Mouse (Mus musculus) gastrocnemius, postnatal 4 days (tissue): Measurements from ENCODE around the gene Psme1. TPM values are rescaled to one million over a fixed set of nuclear protein-coding genes. Genes with fewer than 3 reads are reported as not detected.

Experiments
- DNase-seq, 2 experiments: peaks; one replicate each; pipeline ENCODE4 v3.0.0; 2021 to 2022; ENCODE audit warnings: low spot score in 2 of 2, mixed read lengths in 2 of 2
- long read RNA-seq, 2 experiments: library from polyadenylated mRNA; stranded (forward); transcript quantifications; one replicate each; pipeline ENCODE4 v2.0.0; 2021
- total RNA-seq, 2 experiments: library from RNA; stranded (reverse); gene quantifications; 2 replicates each; pipeline ENCODE4 v1.2.3; 2021

Gene Psme1
- 10 to 100 TPM; 82.0 to 88.4 TPM for total RNA-seq
- long read RNA-seq, experiment 1, transcript Psme1-208 (11 exons, 1,112 nt), result major isoform, 29 of 33 reads
- long read RNA-seq, experiment 1, partial matches to known transcripts, result 2 of 33 reads
- long read RNA-seq, experiment 1, other reads (novel, unspliced or antisense), result 1 of 33 reads
- long read RNA-seq, experiment 2, transcript Psme1-208 (11 exons, 1,112 nt), result major isoform, 35 of 40 reads
- long read RNA-seq, experiment 2, partial matches to known transcripts, result 1 of 40 reads
- long read RNA-seq, experiment 2, other reads (novel, unspliced or antisense), result 4 of 40 reads

GRCm38 (mm10) chr14:55577871-55578667 lies at the start of gene Psme1:
Gene Psme1, plus strand, starts transcription at chr14:55578123.
- DNase-seq, result peak; percentile 60 to 78

DNA sequence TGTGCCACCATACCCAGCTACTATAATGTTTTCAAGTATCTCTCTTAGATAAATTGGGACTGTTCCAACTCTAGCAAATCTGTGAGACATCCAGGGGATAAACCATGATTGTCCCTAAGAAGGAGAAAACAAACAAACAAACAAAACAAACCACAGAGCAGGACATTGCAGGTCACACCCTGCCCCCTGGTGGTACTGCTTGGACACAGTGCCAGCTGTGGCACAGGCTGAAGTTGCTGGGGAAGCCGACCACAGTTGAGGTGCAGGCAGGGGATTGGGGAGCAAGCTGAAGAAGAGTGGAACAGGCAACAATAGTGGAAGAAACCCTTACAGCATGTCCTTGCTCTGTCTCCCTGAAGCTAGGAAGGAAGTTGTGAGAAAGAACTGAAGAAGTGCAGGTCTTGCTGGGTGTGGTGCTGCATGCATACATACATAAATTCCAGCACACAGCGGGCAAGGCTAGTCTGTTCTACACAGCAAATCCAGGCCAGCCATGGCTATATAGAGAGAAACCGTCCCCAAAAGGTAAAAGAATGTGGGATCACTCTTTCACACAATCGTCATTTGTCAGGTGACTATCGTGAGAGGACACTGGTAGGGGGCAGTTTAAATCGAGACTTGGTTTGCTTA lies 41.7 kb upstream of the Psme1 start:
- no peak for DNase-seq

- DNase-seq, result peak; percentile 75 to 85
Measured at GRCm38 (mm10) chr14:55540067-55540786, 37.7 kb upstream of the Psme1 start, which contains the start of gene Pck2. Gene Pck2, plus strand, starts transcription at chr14:55540266.

- DNase-seq, result peak; percentile 70 to 82
Measured at GRCm38 (mm10) chr14:55540787-55541321, 37.1 kb upstream of the Psme1 start.

DNA sequence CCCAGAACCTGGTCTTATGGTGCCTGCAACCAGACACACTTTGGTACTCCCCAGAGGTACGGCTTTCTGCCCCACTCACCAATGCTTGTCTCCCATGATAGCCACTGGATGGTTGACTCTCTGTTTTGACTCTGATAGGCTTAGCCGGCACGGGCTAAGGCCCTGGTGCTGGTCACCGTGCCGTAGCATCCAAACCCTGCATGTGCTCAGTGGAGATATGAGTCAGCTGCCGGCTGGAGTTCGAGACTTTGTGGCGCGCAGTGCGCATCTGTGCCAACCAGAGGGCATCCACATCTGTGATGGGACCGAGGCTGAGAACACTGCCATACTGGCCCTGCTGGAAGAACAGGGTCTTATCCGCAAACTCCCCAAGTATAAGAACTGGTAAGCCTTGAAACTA lies 35.7 kb upstream of the Psme1 start:
- no peak for DNase-seq

DNA sequence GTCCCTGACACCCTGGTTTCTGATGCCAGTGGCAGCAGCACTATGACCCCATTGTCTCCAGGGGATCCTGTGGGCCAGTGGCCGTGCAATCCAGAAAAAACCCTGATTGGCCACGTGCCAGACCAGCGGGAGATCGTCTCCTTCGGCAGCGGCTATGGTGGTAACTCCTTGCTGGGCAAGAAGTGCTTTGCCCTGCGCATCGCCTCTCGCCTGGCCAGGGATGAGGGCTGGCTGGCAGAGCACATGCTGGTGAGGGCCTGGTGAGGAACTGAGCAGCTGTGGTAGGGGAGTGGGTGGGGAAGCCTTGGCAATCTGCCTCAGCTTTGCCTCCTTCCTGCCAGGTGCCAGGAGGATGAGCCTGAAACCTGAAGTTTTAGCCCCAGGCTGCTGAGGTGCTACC lies 33.6 kb upstream of the Psme1 start:
- DNase-seq, result no peak

DNA sequence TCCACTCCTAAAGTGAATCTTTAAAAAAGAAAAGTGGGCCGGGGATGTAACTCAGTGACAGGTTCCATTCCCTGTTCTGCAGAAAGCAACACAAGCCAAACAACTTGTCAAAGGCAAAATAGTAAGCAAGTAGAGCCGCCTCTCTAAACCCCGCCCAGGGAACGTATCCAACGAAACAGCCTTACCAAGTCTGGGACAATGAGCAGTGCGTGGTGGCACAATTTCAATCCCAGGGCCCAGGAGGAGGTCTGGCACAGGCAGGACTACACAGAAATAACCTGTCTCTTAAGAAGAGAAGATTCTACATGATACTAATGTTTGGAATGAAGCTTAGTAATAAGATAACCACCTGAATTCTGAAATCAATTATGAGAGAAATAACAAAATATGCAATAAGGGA lies 27.7 kb upstream of the Psme1 start:
- no peak for DNase-seq

- no peak for DNase-seq
Measured at GRCm38 (mm10) chr14:55551347-55551746, 26.6 kb upstream of the Psme1 start.

DNA sequence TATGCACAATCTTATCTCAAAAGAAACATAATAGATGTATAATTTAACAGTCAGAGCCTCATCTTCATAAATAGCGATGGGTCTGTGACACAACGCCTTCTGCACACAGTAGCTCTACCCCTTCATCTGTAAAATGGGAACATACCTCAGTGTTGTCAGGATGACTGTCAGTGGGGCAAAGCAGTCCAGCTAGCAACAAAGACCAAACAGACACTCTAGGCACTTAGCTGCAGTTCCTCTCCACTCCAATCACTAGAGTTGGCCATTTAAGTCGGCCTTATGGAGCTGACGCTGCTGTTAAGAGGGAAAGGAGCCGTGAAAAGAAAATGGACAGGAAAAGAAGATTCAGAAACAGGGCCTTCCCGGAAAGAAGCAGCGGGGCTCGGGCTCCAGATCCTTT lies 26.1 kb upstream of the Psme1 start:
- DNase-seq, result no peak

DNA sequence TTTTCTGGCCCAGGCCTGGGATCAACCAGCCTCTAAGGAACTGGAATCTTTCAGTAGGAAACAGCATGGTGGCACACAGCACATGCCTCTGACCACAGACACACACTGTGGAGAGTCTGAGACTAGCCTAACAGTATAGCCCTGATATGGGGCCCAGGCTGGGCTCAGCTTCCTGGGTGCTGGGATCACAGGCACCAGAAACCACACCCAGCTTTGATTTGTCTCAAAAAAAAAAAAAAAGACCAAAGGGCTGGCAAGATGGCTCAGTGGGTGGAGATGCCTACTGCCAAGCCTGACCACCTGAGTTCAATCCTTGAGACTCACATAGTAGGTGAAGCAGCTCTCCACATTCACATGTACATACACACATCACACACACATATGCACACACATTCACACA lies 23.3 kb upstream of the Psme1 start:
- no peak for DNase-seq

GRCm38 (mm10) chr14:55555788-55556187 lies 22.1 kb upstream of the Psme1 start:
- DNase-seq, result no peak

GRCm38 (mm10) chr14:55557003-55557402 lies 20.9 kb upstream of the Psme1 start:
- peak in 1 of 2 experiments; percentile 75 for DNase-seq

DNA sequence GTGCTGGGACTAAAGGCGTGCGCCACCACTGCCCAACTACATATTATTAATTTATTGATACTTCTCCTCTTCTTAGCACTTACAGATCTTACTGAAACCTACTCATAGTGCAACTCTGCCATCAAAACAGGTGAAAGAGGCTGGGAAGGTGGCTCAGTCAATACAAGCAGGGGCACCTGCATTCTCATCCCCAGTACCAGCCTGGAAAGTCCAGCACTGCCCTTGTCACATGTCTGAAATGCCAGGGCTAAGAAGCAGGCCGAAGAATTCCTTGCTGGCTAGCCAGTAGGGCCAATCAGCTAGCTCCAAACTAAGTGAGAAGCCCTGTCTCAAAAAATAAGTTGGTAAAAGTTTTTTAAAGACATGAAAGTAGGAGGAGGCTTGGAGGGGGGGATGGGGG lies 20.3 kb upstream of the Psme1 start:
- DNase-seq, result no peak

DNA sequence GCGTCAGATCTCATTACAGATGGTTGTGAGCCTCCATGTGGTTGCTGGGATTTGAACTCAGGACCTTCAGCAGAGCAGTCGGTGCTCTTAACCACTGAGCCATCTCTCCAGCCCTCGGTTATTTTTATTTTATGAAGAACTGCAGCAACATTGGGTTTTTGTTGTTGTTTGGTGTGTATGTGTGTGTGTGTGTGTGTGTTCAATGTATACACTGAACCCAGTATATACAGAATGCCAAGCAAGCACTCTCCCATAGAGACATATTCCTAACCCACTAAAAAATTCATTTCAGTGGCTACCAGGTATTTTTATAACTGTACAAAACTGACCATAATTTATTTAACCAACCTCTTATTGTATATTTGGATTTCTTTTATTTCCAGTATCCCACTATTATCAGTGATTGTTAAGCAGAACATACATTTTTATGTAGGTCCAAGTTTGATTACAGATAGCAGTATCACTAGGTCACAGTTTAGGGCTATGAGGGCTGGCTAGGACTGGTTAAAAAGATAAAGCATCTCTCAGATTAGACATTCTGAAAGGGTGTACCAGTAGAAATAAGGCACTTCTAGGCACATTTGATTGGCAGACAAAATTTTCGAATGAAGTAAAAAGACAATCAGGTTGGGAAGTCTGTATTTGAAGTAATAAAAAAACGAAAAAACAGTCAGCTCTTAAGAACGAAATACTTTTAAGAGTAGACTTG lies 19.0 kb upstream of the Psme1 start:
- no peak for DNase-seq

- peak; percentile 81 to 89 for DNase-seq
Measured at GRCm38 (mm10) chr14:55559799-55560201, 18.1 kb upstream of the Psme1 start, which contains the start of gene Dcaf11. Gene Dcaf11, plus strand, starts transcription at chr14:55560006.

DNA sequence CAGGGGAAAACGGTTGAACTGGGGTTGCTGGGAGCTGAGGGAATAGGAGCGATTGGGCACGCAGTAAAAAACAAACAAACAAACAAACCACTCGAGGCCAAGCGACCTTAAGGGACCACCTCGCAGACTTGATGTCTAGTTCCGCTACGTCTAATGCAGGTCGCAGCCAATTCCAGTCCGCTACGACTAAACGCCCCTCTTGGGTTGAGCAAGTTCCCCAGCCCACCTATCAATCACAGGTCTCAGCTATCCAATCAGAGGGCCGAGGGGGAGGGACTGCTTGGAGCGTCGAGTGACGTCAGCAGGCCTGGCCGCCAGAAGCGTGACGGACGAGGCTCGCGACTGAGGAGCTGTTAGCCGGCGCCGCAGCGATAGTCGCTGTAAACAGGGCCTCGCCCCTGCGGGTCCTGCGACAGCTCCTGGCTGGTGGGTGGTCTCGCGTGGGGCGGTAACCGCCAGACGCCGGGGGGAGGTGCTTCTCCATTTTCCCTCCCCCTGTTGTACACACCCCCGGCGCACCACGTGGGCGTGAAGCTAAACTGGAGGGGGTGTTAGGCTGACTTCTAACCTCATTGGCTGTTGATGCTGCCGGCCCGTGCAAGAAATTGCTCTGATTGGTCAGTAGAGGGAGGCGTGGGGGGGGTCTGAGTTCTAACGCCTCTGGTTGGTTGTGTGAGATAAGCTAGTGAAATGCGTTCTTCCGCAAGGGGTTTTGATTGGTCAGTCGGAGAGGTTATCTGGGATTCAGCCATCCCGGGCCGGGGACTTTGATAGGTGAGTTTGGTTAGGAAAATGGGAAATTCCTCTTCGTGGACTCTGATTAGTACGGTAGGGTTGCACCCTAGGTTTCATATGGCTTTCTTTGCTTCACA lies 17.5 kb upstream of the Psme1 start, which contains the start of gene A730061H03Rik:
Gene A730061H03Rik, minus strand, starts transcription at position 205 of the 872 bp plus-strand sequence.
- DNase-seq, result peak; percentile 91 to 98

DNA sequence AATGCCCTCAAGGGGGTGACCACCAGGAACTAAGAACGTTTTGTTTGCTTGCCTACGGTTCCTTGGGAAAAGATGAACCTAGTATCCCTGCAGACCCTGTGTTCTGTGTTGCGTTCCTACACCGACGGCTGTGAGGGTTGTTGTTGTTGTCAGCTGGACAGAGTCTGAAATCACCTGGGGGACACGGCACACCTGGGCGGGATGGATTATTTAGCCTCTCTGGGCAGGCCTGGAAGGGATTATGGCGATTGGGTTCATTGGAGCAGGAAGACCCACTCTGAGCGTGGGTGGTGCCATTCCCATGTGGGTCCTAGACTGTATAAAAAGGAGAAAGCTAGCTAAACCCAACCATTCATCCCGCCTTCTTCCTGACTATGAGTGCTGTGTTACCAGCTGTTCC lies 16.1 kb upstream of the Psme1 start:
- no peak for DNase-seq

DNA sequence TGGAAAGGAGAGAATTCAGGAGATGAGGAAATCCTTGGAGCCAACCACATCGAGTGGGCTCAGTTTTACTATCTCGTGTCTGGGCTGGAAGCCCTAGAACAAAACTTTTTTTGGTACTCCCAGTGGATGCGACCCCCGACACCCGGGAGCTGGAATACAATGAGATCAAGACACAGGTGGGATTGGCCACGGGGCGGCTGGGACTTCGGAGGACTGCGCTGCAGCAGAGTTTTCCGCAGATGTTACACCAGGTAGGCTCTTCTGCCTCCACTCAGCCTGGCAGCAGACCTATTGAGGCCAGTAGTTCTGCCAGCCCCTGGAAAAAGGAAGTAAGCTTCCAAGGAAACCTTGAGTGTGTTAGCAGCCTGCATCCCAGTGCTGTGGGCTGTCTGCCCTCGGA lies 14.7 kb upstream of the Psme1 start:
- DNase-seq, result no peak

- no peak for DNase-seq
Measured at GRCm38 (mm10) chr14:55565748-55566147, 12.2 kb upstream of the Psme1 start.
